ENCODE assay signal across 7 mouse cellular contexts in the genomic region with DNA sequence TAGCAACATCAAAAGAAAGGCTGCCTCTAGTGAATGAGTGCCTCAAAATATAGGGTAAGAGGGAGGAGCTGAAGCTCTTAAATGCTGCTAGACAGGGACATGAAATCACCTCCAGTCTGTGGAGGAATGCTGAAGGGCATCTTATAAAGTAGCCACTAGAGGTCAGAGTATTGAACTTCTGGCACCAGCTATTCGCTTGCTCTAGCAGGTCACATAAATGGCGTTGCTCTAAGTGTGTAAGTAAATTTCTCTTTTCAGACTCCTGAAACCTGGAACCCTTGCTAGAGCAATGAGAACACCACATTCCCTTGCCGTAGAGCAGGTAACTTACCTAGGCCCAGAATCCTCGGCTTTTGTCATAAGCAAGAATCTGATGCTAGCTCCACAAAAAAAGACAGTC. TPM values are rescaled to one million over a fixed set of nuclear protein-coding genes. Genes with fewer than 3 reads are reported as not detected.
DNase-seq lines count a peak whose midpoint lies in the region; ATAC-seq and TF ChIP-seq lines count a peak whose summit lies in the region.

No protein-coding gene starts in this region.

- WGBS in thymus, adult 2 months, result 11% methylated on average over 4 of the region's 4 CpGs
- 17% methylated on average over 4 of the region's 4 CpGs for WGBS in forebrain, postnatal 0 days
- WGBS in intestine, embryonic 15.5 days, result 15% methylated on average over 4 of the region's 4 CpGs
- 13% methylated on average over 4 of the region's 4 CpGs for WGBS in liver, embryonic 16.5 days (ENCODE audit: insufficient replicate concordance)

- peak; percentile 10 for DNase-seq in thymus, adult 2 months
- DNase-seq in thymus, adult 18-20 months, result no peak
- DNase-seq in brain, embryonic 14.5 days (ENCODE audit: low read depth), result peak; percentile 75
- peak; percentile 53 for DNase-seq in forebrain, postnatal 0 days
- peak; percentile 80 for DNase-seq in retina, embryonic 14.5 days (ENCODE audit: low spot score)

- H3K4me1 ChIP-seq in thymus, adult 2 months (replicated peaks; ENCODE audit: control insufficient read depth, insufficient read depth, low read length), result no peaks in the 10 kb centered on the region
- H3K4me1 ChIP-seq in forebrain, postnatal 0 days (ENCODE audit: insufficient read depth), result no peaks in the 10 kb centered on the region
- H3K4me1 ChIP-seq in intestine, embryonic 15.5 days (replicated peaks), result no peaks in the 10 kb centered on the region; the same call in 1 of the 2 replicates
- no peaks in the 10 kb centered on the region; the same call in 1 of the 2 replicates for H3K4me1 ChIP-seq in liver, embryonic 16.5 days (ENCODE audit: control insufficient read depth, low read depth, low read length)

- no peak overlapping the region for H3K4me2 ChIP-seq in forebrain, postnatal 0 days (ENCODE audit: low read depth)
- no peak overlapping the region for H3K4me2 ChIP-seq in intestine, embryonic 15.5 days (replicated peaks)
- H3K4me2 ChIP-seq in liver, embryonic 16.5 days (ENCODE audit: low read depth, low read length), result no peak overlapping the region

- TF ChIP-seq CTCF in thymus, adult 2 months (IDR thresholded peaks at IDR 0.05; ENCODE audit: borderline replicate concordance, control insufficient read depth, extremely low read depth, insufficient read depth, low read length, poor library complexity), result no peak
- peak; percentile 54; the same call in 1 of the 2 replicates for TF ChIP-seq CTCF in brain, embryonic 14.5 days (IDR thresholded peaks at IDR 0.05; ENCODE audit: borderline replicate concordance, extremely low read depth, insufficient read depth, insufficient read length)
- peak; percentile 63 for TF ChIP-seq CTCF in forebrain, postnatal 0 days (IDR thresholded peaks at IDR 0.05; ENCODE audit: low read depth)

- peak; percentile 46; the same call in 1 of the 2 replicates for ATAC-seq in forebrain, postnatal 0 days
- peak; percentile 57 for ATAC-seq in intestine, embryonic 15.5 days
- ATAC-seq in liver, embryonic 16.5 days (ENCODE audit: low read depth), result 0 out of 2 replicates have a peak, but pooled peaks have one; percentile 27

- no peak overlapping the region for H3K27ac ChIP-seq in thymus, adult 2 months (ENCODE audit: control insufficient read depth, insufficient read depth, low read length)
- H3K27ac ChIP-seq in forebrain, postnatal 0 days (ENCODE audit: low read depth, low read length), result no peak overlapping the region
- no peak overlapping the region for H3K27ac ChIP-seq in intestine, embryonic 15.5 days
- no peak overlapping the region for H3K27ac ChIP-seq in liver, embryonic 16.5 days (ENCODE audit: low read length)

- no peaks in the 10 kb centered on the region for H3K27me3 ChIP-seq in thymus, adult 2 months (ENCODE audit: control insufficient read depth, insufficient read depth, low read length)
- no peaks in the 10 kb centered on the region for H3K27me3 ChIP-seq in forebrain, postnatal 0 days (ENCODE audit: insufficient read depth, low read length)
- no peaks in the 10 kb centered on the region for H3K27me3 ChIP-seq in intestine, embryonic 15.5 days (replicated peaks)
- H3K27me3 ChIP-seq in liver, embryonic 16.5 days (ENCODE audit: control insufficient read depth, insufficient read depth, low read depth, low read length), result no peaks in the 10 kb centered on the region

- no peaks in the 10 kb centered on the region for H3K9me3 ChIP-seq in forebrain, postnatal 0 days (ENCODE audit: low read length)
- H3K9me3 ChIP-seq in intestine, embryonic 15.5 days, result no peaks in the 10 kb centered on the region
- H3K9me3 ChIP-seq in liver, embryonic 16.5 days (replicated peaks; ENCODE audit: control insufficient read depth, low read length), result no peaks in the 10 kb centered on the region

- H3K9ac ChIP-seq in forebrain, postnatal 0 days, result no peak overlapping the region
- H3K9ac ChIP-seq in intestine, embryonic 15.5 days, result no peak overlapping the region
- H3K9ac ChIP-seq in liver, embryonic 16.5 days (ENCODE audit: low read depth, low read length), result no peak overlapping the region

- TF ChIP-seq POLR2A in thymus, adult 2 months (IDR thresholded peaks at IDR 0.05; ENCODE audit: control insufficient read depth, extremely low read depth, insufficient read depth, low read length, poor library complexity), result no peak
- no peak for TF ChIP-seq POLR2A in brain, embryonic 14.5 days (IDR thresholded peaks at IDR 0.05; ENCODE audit: borderline replicate concordance, extremely low read depth, insufficient read depth, insufficient read length, poor library complexity, severe bottlenecking)

- no peak overlapping the region for H3K4me3 ChIP-seq in thymus, adult 2 months (ENCODE audit: control insufficient read depth, insufficient read depth, low read length)
- no peak overlapping the region for H3K4me3 ChIP-seq in forebrain, postnatal 0 days (ENCODE audit: low read depth, low read length)
- no peak overlapping the region for H3K4me3 ChIP-seq in intestine, embryonic 15.5 days (replicated peaks)
- no peak overlapping the region for H3K4me3 ChIP-seq in liver, embryonic 16.5 days (ENCODE audit: low read depth, low read length)

- no peaks in the 10 kb centered on the region; the same call in 1 of the 2 replicates for H3K36me3 ChIP-seq in thymus, adult 2 months (ENCODE audit: control insufficient read depth, insufficient read depth, low read length)
- H3K36me3 ChIP-seq in forebrain, postnatal 0 days (ENCODE audit: insufficient read depth), result no peaks in the 10 kb centered on the region
- H3K36me3 ChIP-seq in intestine, embryonic 15.5 days, result no peaks in the 10 kb centered on the region
- H3K36me3 ChIP-seq in liver, embryonic 16.5 days (ENCODE audit: control insufficient read depth, insufficient read depth), result no peaks in the 10 kb centered on the region

RNA-seq across cellular contexts. Expression of gene Cdkal1, which starts 2.0 kb away (rescaled TPM):
- 2.5 and 3.3 TPM in 2 replicates for polyA plus RNA-seq in thymus, adult 2 months (2012; rRNA removed)
- polyA plus RNA-seq in brain, embryonic 14.5 days (2012; rRNA removed), result 5.8 and 7.2 TPM in 2 replicates
- 16.7 and 17.9 TPM in 2 replicates for total RNA-seq in forebrain, postnatal 0 days (2014; rRNA removed)
- polyA plus RNA-seq in forebrain, postnatal 0 days (2015; fragmentation: Nextera tagmentation; extraction: Ambion mirVana), result 16.8 and 18.3 TPM in 2 replicates
- polyA plus RNA-seq in intestine, embryonic 15.5 days (2015; fragmentation: Nextera tagmentation; extraction: Ambion mirVana), result 26.0 and 30.4 TPM in 2 replicates
- polyA plus RNA-seq in liver, embryonic 16.5 days (2015; fragmentation: Nextera tagmentation; extraction: Ambion mirVana), result 8.9 and 9.3 TPM in 2 replicates

Comparison
In these comparisons a context has a peak if more than half of its experiments do, and no peak if none do; other contexts are left out.
1. DNase-seq: peak in thymus, adult 2 months (single experiment), brain, embryonic 14.5 days (single experiment), forebrain, postnatal 0 days (single experiment) and retina, embryonic 14.5 days (single experiment); none in thymus, adult 18-20 months (0 of 2).
2. Peak in every context shown above with its lines, with median percentiles within 50 percentile points of each other: ATAC-seq.